Mouse (Mus musculus) lung, postnatal 25 days (tissue): ENCODE results near the gene Hbs1l.

ENCODE experiments used
- DNase-seq: peaks from one replicate; pipeline ENCODE4 v3.0.0; 2022; ENCODE audit warnings: low spot score

The Hbs1l gene

GRCm38 (mm10) chr10:21295759-21296621 lies at the start of gene Hbs1l:
Gene Hbs1l, plus strand, starts transcription at chr10:21295979.
- DNase-seq, result peak; percentile 92

GRCm38 (mm10) chr10:21248556-21248955 lies 47.2 kb upstream of the Hbs1l start:
- no peak for DNase-seq

DNA sequence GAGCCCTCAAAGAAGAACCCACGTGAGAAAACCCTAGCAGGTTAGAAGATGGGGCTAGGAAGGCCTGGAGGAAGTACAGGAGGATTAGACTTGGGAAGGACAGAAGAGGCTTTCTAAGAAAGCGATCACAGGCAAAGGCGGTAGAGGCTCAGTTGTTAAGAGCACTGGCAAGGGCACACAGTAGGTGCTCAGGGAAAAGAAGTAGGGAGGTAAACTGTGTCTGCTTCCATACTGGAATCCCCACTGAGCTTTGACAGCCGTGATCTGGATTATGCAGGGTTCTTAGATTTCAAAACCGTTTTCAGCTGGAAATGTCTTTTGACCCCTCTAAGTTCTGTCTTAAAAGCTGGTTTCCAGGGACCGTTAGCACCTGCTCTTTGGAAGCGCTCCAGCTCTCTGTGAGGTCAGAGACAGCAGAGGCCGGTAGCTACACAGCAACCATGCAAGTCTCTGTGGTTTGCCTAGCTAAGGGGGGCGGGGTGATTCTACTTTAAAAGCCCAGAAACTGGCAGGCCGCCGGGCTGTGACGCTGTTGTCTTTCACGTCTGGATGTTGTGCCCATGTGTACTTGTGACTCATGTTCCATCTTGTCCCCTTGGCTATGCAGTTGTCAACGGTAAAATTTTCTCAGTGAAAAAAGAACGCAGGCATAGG lies 43.8 kb upstream of the Hbs1l start:
- peak; percentile 24 for DNase-seq

DNA sequence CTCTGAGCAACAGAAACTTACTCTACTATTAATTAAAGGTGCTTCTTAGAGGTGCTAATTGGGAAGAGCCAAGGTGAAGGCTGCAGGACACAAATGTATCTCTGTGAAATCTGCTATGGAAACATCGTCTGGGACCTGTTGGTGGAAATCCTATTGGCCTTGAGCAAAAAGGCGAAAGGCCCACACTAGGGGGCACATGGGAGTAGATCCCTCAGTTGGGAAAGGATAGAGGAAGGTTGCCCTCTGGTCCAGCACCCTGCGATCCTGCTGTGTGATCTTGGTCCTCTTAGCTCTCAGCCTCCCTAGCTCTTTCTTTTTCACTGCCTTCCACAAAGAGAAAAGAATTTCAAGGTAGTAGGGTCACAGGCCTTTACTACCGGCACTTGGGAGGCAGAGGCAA lies 43.0 kb upstream of the Hbs1l start:
- DNase-seq, result no peak

DNA sequence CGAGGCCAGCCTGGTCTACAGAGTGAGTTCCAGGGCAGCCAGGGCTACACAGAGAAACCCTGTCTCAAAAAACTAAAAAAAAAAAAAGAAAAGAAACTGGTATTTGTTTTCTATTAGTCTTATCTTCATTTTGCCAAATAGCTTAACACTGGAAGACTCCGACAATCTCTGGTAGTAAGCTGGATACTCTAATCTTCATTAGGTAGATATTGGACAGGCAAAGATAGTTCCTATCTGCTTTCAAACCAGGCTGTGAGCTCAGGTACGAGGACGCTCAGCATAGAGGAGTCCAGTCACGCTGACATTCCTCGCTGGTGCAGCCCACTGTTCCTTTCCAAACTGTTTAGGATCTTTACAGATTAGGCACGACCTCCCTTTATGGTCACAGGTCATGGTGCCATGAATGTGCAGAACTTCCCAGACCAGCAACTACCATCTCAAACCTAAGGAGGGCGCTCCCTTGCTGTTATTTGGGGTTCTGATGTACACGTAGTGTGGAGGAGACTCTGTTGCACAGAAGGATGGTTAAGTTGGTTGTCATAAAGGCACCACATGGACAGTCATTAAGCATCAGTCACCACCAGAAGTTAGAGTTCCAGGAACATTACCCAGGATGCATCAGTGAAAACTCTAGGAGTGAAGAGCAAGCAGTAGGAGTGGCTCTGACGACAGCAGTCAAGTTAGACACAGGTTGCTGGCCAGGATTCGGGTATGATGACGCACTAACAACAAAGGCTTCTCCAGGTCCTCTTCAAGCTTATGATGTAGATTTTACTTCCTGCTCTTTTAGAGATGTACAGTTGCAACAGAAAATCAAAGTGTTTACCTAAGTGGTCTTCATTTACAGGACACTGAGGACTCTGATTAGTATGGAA lies 41.3 kb upstream of the Hbs1l start:
- no peak for DNase-seq

DNA sequence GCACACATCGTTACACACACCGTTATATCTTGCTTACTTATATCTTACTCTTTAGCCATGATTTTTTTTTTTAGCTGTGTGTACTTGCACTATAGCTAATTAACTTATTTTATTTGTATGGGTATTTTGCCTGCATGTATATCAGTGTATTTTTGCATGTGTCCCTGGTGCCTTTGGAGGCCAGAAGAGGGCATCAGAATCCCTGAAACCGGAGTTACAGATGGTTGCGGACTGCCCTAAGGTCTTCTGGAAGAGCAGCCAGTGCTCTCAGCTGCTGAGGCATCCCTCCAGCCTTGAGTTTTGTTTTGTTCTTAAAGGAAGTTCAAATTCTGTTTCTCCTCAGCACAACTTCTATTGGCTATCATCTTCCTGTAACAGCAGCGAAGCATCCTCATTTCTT lies 38.5 kb upstream of the Hbs1l start:
- no peak for DNase-seq

DNA sequence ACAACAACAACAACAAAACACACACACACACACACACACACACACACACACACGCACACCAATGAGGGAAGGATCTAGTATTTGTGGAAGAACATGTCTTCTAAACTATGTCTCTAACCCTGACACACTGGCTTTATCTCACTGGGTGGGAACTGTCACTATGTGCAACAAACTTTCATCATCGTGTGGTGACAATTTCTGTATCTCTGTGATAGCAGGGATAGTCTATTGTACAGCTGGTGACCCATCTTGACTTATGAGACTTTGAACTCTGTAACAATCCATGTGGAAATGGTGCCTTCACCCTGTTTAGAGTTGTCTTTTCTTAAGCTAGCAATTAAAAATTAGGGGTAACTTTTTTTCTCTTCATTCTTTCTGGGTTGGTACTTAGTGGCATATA lies 36.1 kb upstream of the Hbs1l start:
- DNase-seq, result no peak

DNA sequence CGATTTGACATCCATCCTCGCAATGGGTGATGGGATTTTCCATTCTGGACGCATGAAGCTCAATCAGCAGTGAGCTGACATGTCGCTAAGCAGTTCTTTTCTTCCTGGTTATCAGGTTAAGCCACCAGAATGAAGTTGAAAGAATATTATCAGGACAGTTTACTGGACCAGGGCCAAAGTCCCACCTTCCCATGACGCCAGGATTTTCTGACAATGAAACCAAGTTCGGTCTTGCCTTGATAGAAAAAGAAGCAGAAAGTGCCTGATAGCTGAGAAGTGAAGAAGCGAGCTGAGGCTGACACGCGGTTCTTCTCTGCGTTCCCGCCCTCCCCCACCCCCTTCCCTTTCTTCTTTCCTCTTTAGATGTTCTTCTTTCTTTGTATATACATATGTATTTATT lies 30.6 kb upstream of the Hbs1l start:
- no peak for DNase-seq

DNA sequence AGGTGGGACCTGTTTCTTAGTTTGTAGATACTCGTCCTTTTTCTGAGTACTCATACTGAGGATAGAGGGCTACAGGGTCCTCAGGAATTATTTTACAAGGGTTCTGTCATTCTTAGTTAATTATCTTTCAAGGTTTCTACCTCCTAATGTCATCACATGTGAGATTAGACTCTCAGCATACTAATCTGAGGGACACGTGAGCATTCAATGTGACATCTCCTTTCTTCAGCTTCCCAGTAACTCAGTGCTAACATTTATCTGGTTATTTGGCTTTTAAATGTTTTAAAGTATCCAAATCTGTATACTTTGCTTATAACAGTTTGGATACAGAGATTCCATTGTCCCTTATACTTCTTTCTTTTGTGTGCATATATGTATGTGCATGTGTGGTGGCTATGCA lies 28.3 kb upstream of the Hbs1l start:
- DNase-seq, result no peak

DNA sequence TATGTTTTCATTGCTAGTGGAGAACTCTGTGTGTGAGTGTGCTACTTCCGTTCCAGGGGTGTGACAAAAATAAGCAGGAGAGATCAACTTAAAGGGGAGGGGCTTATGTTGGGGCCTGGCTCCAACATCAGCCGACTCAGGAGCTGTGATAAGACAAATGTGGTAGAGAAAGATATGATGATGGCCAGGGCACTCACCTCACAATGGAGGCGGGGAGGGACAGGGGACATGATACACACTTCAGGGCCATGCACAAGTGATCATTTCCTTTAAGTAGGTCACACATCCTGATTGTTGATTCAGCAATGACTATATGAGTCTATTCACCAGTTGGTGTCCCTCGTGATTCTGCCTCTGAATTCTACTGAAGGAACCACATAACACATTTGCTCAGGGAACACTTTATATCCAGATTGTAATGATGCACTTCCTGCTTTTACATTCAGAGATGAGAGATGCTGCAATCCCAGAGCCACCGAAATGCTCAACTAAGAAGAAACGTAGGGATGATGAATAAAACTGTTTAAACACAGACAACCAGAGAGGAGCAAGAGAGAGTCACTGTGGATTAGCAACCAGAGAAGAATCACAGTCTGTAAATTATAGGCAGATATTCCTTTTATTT lies 26.9 kb upstream of the Hbs1l start:
- no peak for DNase-seq

- no peak for DNase-seq
Measured at GRCm38 (mm10) chr10:21269920-21270319, 25.9 kb upstream of the Hbs1l start.

- no peak for DNase-seq
Measured at GRCm38 (mm10) chr10:21270905-21271304, 24.9 kb upstream of the Hbs1l start.

DNA sequence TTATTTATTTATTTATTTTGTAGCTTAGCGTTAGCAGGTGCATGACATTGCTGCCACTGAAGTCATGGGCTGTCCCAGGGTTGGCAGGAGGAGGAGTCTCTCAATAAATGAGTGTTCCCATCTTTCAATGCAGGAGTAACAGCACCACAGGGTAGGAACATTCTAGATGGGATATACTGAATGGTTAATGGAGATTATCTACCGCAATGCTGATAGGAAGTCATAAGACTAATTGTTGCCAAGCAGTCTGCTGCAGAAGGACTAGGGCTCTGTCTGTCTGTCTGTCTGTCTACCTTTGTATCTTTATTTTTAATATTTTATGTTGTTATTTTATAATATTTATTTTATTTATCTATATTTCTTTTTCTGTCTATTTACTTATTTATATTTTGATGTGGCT lies 24.5 kb upstream of the Hbs1l start:
- DNase-seq, result no peak

DNA sequence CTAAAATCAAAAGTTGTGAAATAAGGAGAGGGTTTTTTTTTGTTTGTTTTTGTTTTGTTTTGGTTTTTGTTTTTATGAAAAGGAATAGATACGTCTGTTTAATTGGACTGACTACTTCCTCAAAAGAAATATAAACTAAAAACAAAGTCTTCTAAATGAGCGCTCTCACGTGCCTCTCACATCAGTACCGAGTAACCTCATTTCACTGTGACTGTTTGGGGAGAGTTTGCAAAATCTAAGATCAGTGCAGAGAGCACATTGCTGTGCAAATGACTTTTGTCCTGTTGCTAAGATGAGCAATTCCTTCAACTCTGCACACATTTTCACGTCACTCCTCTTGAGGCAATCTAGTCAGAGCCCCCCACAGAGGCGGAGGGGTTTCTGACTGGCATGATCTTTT lies 24.0 kb upstream of the Hbs1l start:
- no peak for DNase-seq

- DNase-seq, result no peak
Measured at GRCm38 (mm10) chr10:21287243-21288127, 8.3 kb upstream of the Hbs1l start.

GRCm38 (mm10) chr10:21291228-21291627 lies 4.6 kb upstream of the Hbs1l start:
- DNase-seq, result no peak

DNA sequence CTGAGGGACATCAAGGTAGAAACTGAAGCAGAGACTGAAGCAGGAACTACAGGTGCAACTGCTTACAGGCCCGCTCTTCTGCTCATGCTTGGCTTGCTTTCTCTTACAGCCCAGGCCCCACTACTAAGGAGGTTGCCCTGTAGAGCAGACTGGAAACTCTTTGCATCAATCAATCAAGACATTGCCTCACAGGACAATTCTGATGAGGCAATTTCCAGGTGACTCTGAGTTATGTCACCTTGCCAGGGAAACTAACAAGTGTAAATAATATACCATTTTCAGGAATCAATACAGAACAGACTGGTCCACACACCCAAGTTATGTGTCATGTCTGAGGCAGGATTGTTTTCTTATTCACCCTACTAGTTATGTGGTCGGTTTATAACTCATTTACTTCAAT lies 1.6 kb upstream of the Hbs1l start:
- DNase-seq, result no peak

GRCm38 (mm10) chr10:21295397-21295758 lies 401 bp upstream of the Hbs1l start:
- no peak for DNase-seq

GRCm38 (mm10) chr10:21298972-21299371 lies 3.2 kb downstream of the Hbs1l start:
- no peak for DNase-seq

- DNase-seq, result no peak
Measured at GRCm38 (mm10) chr10:21301822-21302221, 6.0 kb downstream of the Hbs1l start.
